23 mouse cellular contexts compared by ENCODE assay signal in genomic region chr11:88843305-88843704, GRCm38 (mm10).
"Had no signal": no experiment of that assay in that cellular context is flagged by ENCODE, and none has a peak within 500 bp of the region (broad histone marks: within the 10 kb centered on the region; RNA-seq: fewer than 3 reads in every experiment).

No protein-coding gene starts in this region.

- ATAC-seq: intestine, postnatal 0 days; lung, postnatal 0 days; midbrain, embryonic 15.5 days had no signal

- H3K9ac ChIP-seq: limb, embryonic 13.5 days; liver, embryonic 13.5 days; lung, embryonic 14.5 days; midbrain, embryonic 12.5 days; midbrain, embryonic 15.5 days; neural tube, embryonic 12.5 days; neural tube, embryonic 15.5 days; stomach, embryonic 15.5 days had no signal

- H3K4me2 ChIP-seq: limb, embryonic 13.5 days; liver, embryonic 13.5 days; lung, embryonic 14.5 days; midbrain, embryonic 12.5 days; midbrain, embryonic 15.5 days; neural tube, embryonic 12.5 days; neural tube, embryonic 15.5 days; stomach, embryonic 15.5 days had no signal

- H3K9me3 ChIP-seq: limb, embryonic 10.5 days; limb, embryonic 13.5 days; liver, embryonic 13.5 days; midbrain, embryonic 12.5 days; midbrain, embryonic 15.5 days; neural tube, embryonic 12.5 days; neural tube, embryonic 15.5 days; stomach, embryonic 15.5 days had no signal

- H3K4me1 ChIP-seq: midbrain, embryonic 12.5 days had no signal

- H3K27ac ChIP-seq: limb, embryonic 10.5 days; limb, embryonic 13.5 days; liver, embryonic 13.5 days; macrophage; midbrain, embryonic 12.5 days; midbrain, embryonic 15.5 days; neural tube, embryonic 12.5 days; neural tube, embryonic 15.5 days; stomach, embryonic 15.5 days had no signal

- H3K4me3 ChIP-seq: limb, embryonic 10.5 days; limb, embryonic 13.5 days; liver, embryonic 13.5 days; midbrain, embryonic 12.5 days; midbrain, embryonic 15.5 days; neural tube, embryonic 12.5 days; neural tube, embryonic 15.5 days; stomach, embryonic 15.5 days had no signal

- H3K27me3 ChIP-seq: limb, embryonic 13.5 days; liver, embryonic 13.5 days; midbrain, embryonic 12.5 days; midbrain, embryonic 15.5 days; neural tube, embryonic 12.5 days; neural tube, embryonic 15.5 days; stomach, embryonic 15.5 days had no signal

- DNase-seq: kidney, adult 2 months; kidney, postnatal 10 days; kidney, postnatal 36 days; layer of hippocampus, adult 9-11 months; liver; liver, embryonic 13.5 days; lung, embryonic 14.5 days; right cerebral cortex, adult 18-20 months; right cerebral cortex, postnatal 14 days; right cerebral cortex, postnatal 4 days; thymus, adult 2 months; thymus, postnatal 14 days; thymus, postnatal 4 days had no signal
